Mouse (Mus musculus) thymus, adult 2 months (tissue): ENCODE data around the gene Prickle2. TPM values are rescaled to one million over a fixed set of nuclear protein-coding genes. Genes with fewer than 3 reads are reported as not detected.

Experiments used
- DNase-seq: peaks from one replicate; pipeline ENCODE4 v3.0.0; 2021
- H3K27ac ChIP-seq: fragments of 200-500 bp; 2 replicates; pipeline ENCODE4 v1.5.1; 2012; ENCODE audit warnings: low read length, control low read depth; ENCODE audit not compliant: control insufficient read depth, insufficient read depth
- H3K27me3 ChIP-seq: fragments of 200-500 bp; 2 replicates; pipeline ENCODE4 v1.6.1; 2012; ENCODE audit warnings: mild to moderate bottlenecking, low read length, moderate library complexity, mixed read lengths; ENCODE audit not compliant: control insufficient read depth, insufficient read depth
- H3K36me3 ChIP-seq: fragments of 200-500 bp; 2 replicates; pipeline ENCODE4 v1.6.1; 2012; ENCODE audit warnings: mild to moderate bottlenecking, low read length, moderate library complexity; ENCODE audit not compliant: control insufficient read depth, insufficient read depth
- H3K4me1 ChIP-seq: fragments of 200-500 bp; replicated peaks from 2 replicates; pipeline ENCODE4 v1.6.1; 2012; ENCODE audit warnings: low read length; ENCODE audit not compliant: control insufficient read depth, insufficient read depth
- H3K4me3 ChIP-seq: fragments of 200-500 bp; 2 replicates; pipeline ENCODE4 v1.5.1; 2012; ENCODE audit warnings: mild to moderate bottlenecking, low read length, control low read depth, moderate library complexity; ENCODE audit not compliant: control insufficient read depth, insufficient read depth
- CTCF ChIP-seq: fragments of 200-500 bp; IDR thresholded peaks from 2 replicates; pipeline ENCODE4 v1.5.1; 2012; ENCODE audit warnings: mild to moderate bottlenecking, control low read depth, low read length, moderate library complexity, borderline replicate concordance; ENCODE audit not compliant: control insufficient read depth, poor library complexity, insufficient read depth; ENCODE audit errors: extremely low read depth
- POLR2A ChIP-seq: fragments of 200-500 bp; IDR thresholded peaks from 2 replicates; pipeline ENCODE4 v1.6.1; 2012; ENCODE audit warnings: mild to moderate bottlenecking, low read length, control low read depth, moderate library complexity; ENCODE audit not compliant: control insufficient read depth, poor library complexity, insufficient read depth; ENCODE audit errors: extremely low read depth
- WGBS: fragments of 180-500 bp; shearing (Covaris S2); methylation state at CpG from one replicate; pipeline ENCODE4 v1.1.7; 2018; 5-methylcytosine and 5-hydroxymethylcytosine counted together
- polyA plus RNA-seq: library from polyadenylated mRNA; depleted of rRNA; stranded (reverse); fragments of >200 nt; gene quantifications from 2 replicates; pipeline ENCODE4 v1.2.3, GENCODE M21; 2012

Prickle2 gene
- polyA plus RNA-seq, 1 experiment = 0.50 TPM

- peak; percentile 51 for DNase-seq
- Histone ChIP-seq H3K4me1 (no peaks in the 10 kb centered on the region), H3K27ac (no peak overlapping the region), H3K4me3 (no peak overlapping the region), H3K27me3 (no peaks in the 10 kb centered on the region), H3K36me3 (no peaks in the 10 kb centered on the region)
- 6% methylated on average over 10 of the region's 10 CpGs for WGBS
- no peak for TF ChIP-seq CTCF
- no peak for TF ChIP-seq POLR2A
These were observed 22.1 kb upstream of the Prickle2 start for GRCm38 (mm10) chr6:92728084-92728483.

GRCm38 (mm10) chr6:92727351-92727986 lies 21.5 kb upstream of the Prickle2 start:
- Histone ChIP-seq H3K36me3 (no peaks in the 10 kb centered on the region), H3K27me3 (no peaks in the 10 kb centered on the region), H3K4me3 (no peak overlapping the region), H3K27ac (no peak overlapping the region), H3K4me1 (no peaks in the 10 kb centered on the region)
- no peak for DNase-seq
- WGBS = 48% methylated on average over 7 of the region's 7 CpGs
- TF ChIP-seq POLR2A (no peak), CTCF (no peak)

DNA sequence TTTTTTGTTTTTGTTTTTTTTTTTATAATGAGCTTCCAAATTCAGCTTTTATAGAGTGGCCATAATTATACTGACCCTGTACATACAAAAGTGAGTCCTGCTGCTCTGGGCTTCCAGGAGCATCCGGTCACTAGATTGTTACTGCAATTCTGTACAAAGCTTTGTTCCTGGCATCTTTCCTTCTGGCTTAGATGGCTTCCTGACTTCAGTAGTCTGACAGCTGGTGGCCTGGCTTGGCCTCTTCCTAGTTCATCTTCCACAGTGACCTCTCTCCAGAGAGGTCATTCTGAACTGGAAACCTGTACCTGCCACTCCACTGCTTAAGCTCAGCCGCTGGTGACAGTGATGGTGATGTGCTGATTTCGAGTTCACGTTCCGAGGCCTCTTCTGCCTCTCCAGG lies 20.2 kb upstream of the Prickle2 start:
- H3K27me3 ChIP-seq = no peaks in the 10 kb centered on the region
- H3K27ac ChIP-seq = no peak overlapping the region
- no peaks in the 10 kb centered on the region for H3K4me1 ChIP-seq
- 89% methylated on average over 5 of the region's 5 CpGs for WGBS
- no peak for DNase-seq
- H3K36me3 ChIP-seq = no peaks in the 10 kb centered on the region
- TF ChIP-seq POLR2A (no peak), CTCF (no peak)
- H3K4me3 ChIP-seq = no peak overlapping the region

DNA sequence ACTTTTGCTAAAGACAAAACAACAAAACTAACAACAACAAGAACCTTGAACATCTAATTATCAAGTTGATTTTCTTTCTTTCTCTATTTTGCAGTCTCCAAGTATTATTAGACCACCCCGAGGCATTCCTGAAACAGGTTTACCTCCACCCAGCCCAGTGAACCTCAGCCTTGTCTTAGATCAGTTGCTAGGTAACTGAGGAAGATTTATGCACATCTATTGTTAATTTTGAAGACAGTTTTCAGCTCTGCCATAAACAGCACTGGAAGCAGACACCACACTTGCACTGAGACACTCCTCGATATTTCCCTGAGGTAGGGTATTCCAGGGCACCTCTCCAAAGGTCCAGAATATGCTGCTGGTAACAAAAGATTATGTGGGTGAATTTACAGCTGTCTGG lies 18.4 kb upstream of the Prickle2 start:
- no peak overlapping the region for H3K27ac ChIP-seq
- 76% methylated on average over 2 of the region's 2 CpGs for WGBS
- TF ChIP-seq CTCF (no peak), POLR2A (no peak)
- H3K27me3 ChIP-seq = no peaks in the 10 kb centered on the region
- H3K4me3 ChIP-seq = no peak overlapping the region
- no peak for DNase-seq
- H3K36me3 ChIP-seq = no peaks in the 10 kb centered on the region
- H3K4me1 ChIP-seq = no peaks in the 10 kb centered on the region

DNA sequence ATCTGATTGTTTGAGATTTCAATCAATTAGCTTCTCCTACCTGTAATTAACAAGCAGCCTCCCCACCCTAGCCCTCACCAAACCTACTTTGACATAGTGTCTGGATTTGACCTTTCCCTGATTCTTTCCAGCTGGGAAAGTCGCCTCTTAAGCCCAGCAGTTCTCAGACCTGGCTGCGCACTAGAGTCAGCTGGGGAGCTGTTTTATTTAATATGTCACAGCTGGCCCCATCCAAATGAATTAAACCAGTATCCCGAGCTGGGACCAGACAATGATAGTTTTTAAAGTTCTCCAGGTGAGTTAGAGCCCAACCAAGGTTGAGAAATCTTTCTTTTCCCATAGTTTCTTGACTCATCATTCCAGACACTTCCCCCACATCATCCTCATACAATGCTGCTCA lies 9.9 kb upstream of the Prickle2 start:
- DNase-seq = no peak

DNA sequence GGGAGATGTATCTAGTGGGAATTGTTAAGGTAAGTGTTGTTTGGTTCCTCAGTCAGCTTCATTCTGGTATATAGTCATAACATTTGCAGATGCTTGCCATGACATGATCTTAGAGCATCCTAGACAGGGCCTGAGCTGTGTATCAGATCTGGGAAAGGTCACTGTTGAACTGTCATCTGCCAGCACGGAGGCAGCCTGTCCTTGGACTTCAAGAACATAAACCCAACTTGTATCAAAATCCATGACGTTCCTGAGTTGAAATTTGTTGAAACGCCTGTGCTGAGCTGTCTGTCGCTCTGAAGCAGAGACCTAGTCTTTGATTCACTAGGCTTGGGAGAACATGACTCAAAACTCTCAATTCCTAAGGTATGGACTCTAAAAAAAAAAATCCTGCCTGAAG lies 8.8 kb upstream of the Prickle2 start:
- TF ChIP-seq POLR2A (no peak), CTCF (no peak)
- Histone ChIP-seq H3K36me3 (no peaks in the 10 kb centered on the region), H3K27me3 (no peaks in the 10 kb centered on the region), H3K4me3 (no peak overlapping the region), H3K27ac (no peak overlapping the region), H3K4me1 (no peaks in the 10 kb centered on the region)
- DNase-seq = no peak
- WGBS = 90% methylated on average over 4 of the region's 4 CpGs

More for the DNA sequence above, 9.9 kb upstream of the Prickle2 start:
- 91% methylated on average over 3 of the region's 3 CpGs for WGBS
- TF ChIP-seq POLR2A = no peak
- TF ChIP-seq CTCF = no peak
- H3K27ac ChIP-seq = no peak overlapping the region
- no peak overlapping the region for H3K4me3 ChIP-seq
- H3K36me3 ChIP-seq = no peaks in the 10 kb centered on the region
- H3K4me1 ChIP-seq = no peaks in the 10 kb centered on the region
- H3K27me3 ChIP-seq = no peaks in the 10 kb centered on the region

DNA sequence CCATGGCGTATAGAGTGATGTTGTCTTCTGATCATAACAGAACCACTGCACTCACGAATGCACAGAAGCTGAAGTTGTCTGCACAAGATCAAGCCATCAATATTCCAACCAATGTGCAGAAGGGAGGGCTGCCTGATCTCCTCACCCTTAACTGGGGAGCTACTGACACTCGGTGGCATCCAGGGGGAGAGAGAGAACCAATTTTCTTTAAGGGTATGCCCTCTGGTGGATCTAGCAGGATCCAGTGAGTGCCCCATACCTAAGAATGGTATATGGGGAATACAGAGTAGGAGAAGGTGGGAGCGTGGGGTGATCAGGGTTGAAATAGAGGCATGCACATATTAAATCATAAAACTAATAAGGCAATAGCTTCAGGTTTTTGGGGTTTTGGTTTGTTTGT lies 2.2 kb upstream of the Prickle2 start:
- WGBS = 68% methylated on average over 4 of the region's 4 CpGs
- Histone ChIP-seq H3K27me3 (no peaks in the 10 kb centered on the region), H3K4me3 (no peak overlapping the region), H3K27ac (no peak overlapping the region), H3K36me3 (no peaks in the 10 kb centered on the region), H3K4me1 (no peaks in the 10 kb centered on the region)
- no peak for TF ChIP-seq POLR2A
- DNase-seq = no peak
